Comparison of ENCODE assay signal across 8 mouse cellular contexts in genomic region chr11:100528375-100529165, GRCm38 (mm10). TPM values are rescaled to one million over a fixed set of nuclear protein-coding genes. Genes with fewer than 3 reads are reported as not detected.
DNase-seq lines count a peak whose midpoint lies in the region; ATAC-seq and TF ChIP-seq lines count a peak whose summit lies in the region.

No protein-coding gene starts in this region.

- ATAC-seq in erythroblast, adult 5-6 weeks (replicated peaks; ENCODE audit: low FRiP score, poor library complexity, severe bottlenecking), result no peak
- ATAC-seq in limb, embryonic 14.5 days (ENCODE audit: low FRiP score, low read depth), result no peak
- ATAC-seq in stomach, postnatal 0 days (ENCODE audit: low FRiP score, low TSS enrichment), result no peak; the same call in none of the 2 replicates

- peak overlapping the region; percentile 89 for H3K4me2 ChIP-seq in limb, embryonic 14.5 days (replicated peaks; ENCODE audit: low read depth, low read length, severe bottlenecking)
- peak overlapping the region; percentile 82 for H3K4me2 ChIP-seq in stomach, postnatal 0 days (replicated peaks; ENCODE audit: low read depth)

- H3K27ac ChIP-seq in testis, adult 2 months (ENCODE audit: control insufficient read depth, insufficient read depth, low read depth, low read length), result peak overlapping the region; percentile 83
- peak overlapping the region; percentile 58 for H3K27ac ChIP-seq in limb, embryonic 14.5 days (replicated peaks; ENCODE audit: low read depth, low read length)
- H3K27ac ChIP-seq in stomach, postnatal 0 days (replicated peaks), result peak overlapping the region; percentile 81

- TF ChIP-seq CTCF in testis, adult 2 months (IDR thresholded peaks at IDR 0.05; ENCODE audit: control insufficient read depth, insufficient read depth, insufficient replicate concordance, low read depth, low read length), result no peak
- no peak for TF ChIP-seq CTCF in stomach, postnatal 0 days (IDR thresholded peaks at IDR 0.05; ENCODE audit: low read depth)

- no peak for TF ChIP-seq EP300 in stomach, postnatal 0 days (optimal IDR thresholded peaks at IDR 0.05)

- TF ChIP-seq POLR2A in testis, adult 2 months (IDR thresholded peaks at IDR 0.05; ENCODE audit: control insufficient read depth, low read depth, low read length), result no peak
- TF ChIP-seq POLR2A in limb, embryonic 14.5 days (IDR thresholded peaks at IDR 0.05; ENCODE audit: borderline replicate concordance, extremely low read depth, insufficient read depth, insufficient read length), result no peak

- H3K4me3 ChIP-seq in erythroblast, embryonic 14.5 days (replicated peaks), result peak overlapping the region; percentile 85
- peak overlapping the region; percentile 84 for H3K4me3 ChIP-seq in testis, adult 2 months (ENCODE audit: control insufficient read depth, low read depth, low read length)
- H3K4me3 ChIP-seq in limb, embryonic 14.5 days (replicated peaks; ENCODE audit: low read length), result peak overlapping the region; percentile 83
- H3K4me3 ChIP-seq in stomach, postnatal 0 days (ENCODE audit: low read depth, low read length), result peak overlapping the region; percentile 81

- H3K9ac ChIP-seq in limb, embryonic 14.5 days (ENCODE audit: low read depth, low read length, severe bottlenecking), result peak overlapping the region; percentile 83
- H3K9ac ChIP-seq in stomach, postnatal 0 days (ENCODE audit: low read length), result peak overlapping the region; percentile 54

- no peak for DNase-seq in testis, postnatal 10 days (ENCODE audit: low spot score)
- no peak for DNase-seq in limb, embryonic 14.5 days (ENCODE audit: low spot score)
- no peak for DNase-seq in stomach, postnatal 0 days (ENCODE audit: low spot score)
- no peak for DNase-seq in thymus, adult 18-20 months
- no peak for DNase-seq in layer of hippocampus, adult 9-10 months (ENCODE audit: low spot score)

- peaks cover 43% of the 10 kb centered on the region for H3K4me1 ChIP-seq in erythroblast, embryonic 14.5 days (ENCODE audit: control insufficient read depth)
- peaks cover 18% of the 10 kb centered on the region for H3K4me1 ChIP-seq in testis, adult 2 months (ENCODE audit: control insufficient read depth, insufficient read depth, low read length)
- peaks cover 20% of the 10 kb centered on the region for H3K4me1 ChIP-seq in limb, embryonic 14.5 days (ENCODE audit: control insufficient read depth, insufficient read depth, low read length)
- peaks cover 14% of the 10 kb centered on the region for H3K4me1 ChIP-seq in stomach, postnatal 0 days (replicated peaks; ENCODE audit: control insufficient read depth, insufficient read depth)

- H3K27me3 ChIP-seq in erythroblast, embryonic 14.5 days (ENCODE audit: control insufficient read depth), result no peaks in the 10 kb centered on the region
- H3K27me3 ChIP-seq in testis, adult 2 months (ENCODE audit: control insufficient read depth, insufficient read depth, low read length), result no peaks in the 10 kb centered on the region
- no peaks in the 10 kb centered on the region for H3K27me3 ChIP-seq in limb, embryonic 14.5 days (ENCODE audit: control insufficient read depth, insufficient read depth, low read length)
- no peaks in the 10 kb centered on the region for H3K27me3 ChIP-seq in stomach, postnatal 0 days (ENCODE audit: control insufficient read depth, insufficient read depth, low read length)

- peaks cover 15% of the 10 kb centered on the region for H3K36me3 ChIP-seq in erythroblast, embryonic 14.5 days (ENCODE audit: control insufficient read depth)
- H3K36me3 ChIP-seq in testis, adult 2 months (ENCODE audit: control insufficient read depth, insufficient read depth, low read length), result no peaks in the 10 kb centered on the region
- H3K36me3 ChIP-seq in limb, embryonic 14.5 days (ENCODE audit: control insufficient read depth, insufficient read depth, low read length), result peaks cover 4% of the 10 kb centered on the region; the same call in 1 of the 2 replicates
- H3K36me3 ChIP-seq in stomach, postnatal 0 days (ENCODE audit: control insufficient read depth, insufficient read depth, low read length), result peaks cover 4% of the 10 kb centered on the region; the same call in 1 of the 2 replicates

- H3K9me3 ChIP-seq in erythroblast, embryonic 14.5 days (ENCODE audit: control insufficient read depth, low read length), result peaks cover 3% of the 10 kb centered on the region; the same call in 1 of the 2 replicates
- no peaks in the 10 kb centered on the region for H3K9me3 ChIP-seq in limb, embryonic 14.5 days (ENCODE audit: control insufficient read depth, low read length)
- no peaks in the 10 kb centered on the region for H3K9me3 ChIP-seq in stomach, postnatal 0 days (ENCODE audit: control insufficient read depth, low read length)

- WGBS in limb, embryonic 14.5 days, result 23% methylated on average over 19 of the region's 19 CpGs
- WGBS in stomach, postnatal 0 days, result 23% methylated on average over 19 of the region's 19 CpGs

RNA-seq across cellular contexts. Expression of gene Acly, which starts 0.8 kb away (rescaled TPM):
- 0.46 and 1.1 TPM in 2 replicates for polyA plus RNA-seq in erythroblast, embryonic 14.5 days (2012)
- 29.0 and 34.4 TPM in 2 replicates for total RNA-seq in erythroblast, adult 5-6 weeks (2015; ENCODE audit: low replicate concordance)
- 16.2 and 28.4 TPM in 2 replicates for total RNA-seq in erythroblast, adult 5-6 weeks (2017; ENCODE audit: low replicate concordance)
- polyA plus RNA-seq in testis, adult 2 months (2012; rRNA removed), result 24.7 and 30.4 TPM in 2 replicates
- 108 and 118 TPM in 2 replicates for polyA plus RNA-seq in limb, embryonic 14.5 days (2012; rRNA removed)
- 156 and 159 TPM in 2 replicates for polyA plus RNA-seq in limb, embryonic 14.5 days (2014; fragmentation: Nextera tagmentation; extraction: Ambion mirVana)
- 70.3 and 70.6 TPM in 2 replicates for polyA plus RNA-seq in stomach, postnatal 0 days (2015; fragmentation: Nextera tagmentation; extraction: Ambion mirVana)

RNA-seq across cellular contexts. Expression of gene Ttc25, which starts 16.8 kb away (rescaled TPM):
- 0.01 TPM in 1 of 2 replicates, not detected in the other for polyA plus RNA-seq in erythroblast, embryonic 14.5 days (2012)
- total RNA-seq in erythroblast, adult 5-6 weeks (2015; ENCODE audit: low replicate concordance), result not detected in 2 replicates
- total RNA-seq in erythroblast, adult 5-6 weeks (2017; ENCODE audit: low replicate concordance), result not detected in 2 replicates
- polyA plus RNA-seq in testis, adult 2 months (2012; rRNA removed), result 70.4 and 74.1 TPM in 2 replicates
- 0.42 and 0.55 TPM in 2 replicates for polyA plus RNA-seq in limb, embryonic 14.5 days (2012; rRNA removed)
- 0.14 and 0.40 TPM in 2 replicates for polyA plus RNA-seq in limb, embryonic 14.5 days (2014; fragmentation: Nextera tagmentation; extraction: Ambion mirVana)
- polyA plus RNA-seq in stomach, postnatal 0 days (2015; fragmentation: Nextera tagmentation; extraction: Ambion mirVana), result 0.17 and 0.33 TPM in 2 replicates

RNA-seq across cellular contexts. Expression of gene Cnp, which starts 46.1 kb away (rescaled TPM):
- polyA plus RNA-seq in erythroblast, embryonic 14.5 days (2012), result 0.09 and 0.11 TPM in 2 replicates
- 1.5 and 1.9 TPM in 2 replicates for total RNA-seq in erythroblast, adult 5-6 weeks (2015; ENCODE audit: low replicate concordance)
- 4.3 and 4.5 TPM in 2 replicates for total RNA-seq in erythroblast, adult 5-6 weeks (2017; ENCODE audit: low replicate concordance)
- 3.3 and 3.7 TPM in 2 replicates for polyA plus RNA-seq in testis, adult 2 months (2012; rRNA removed)
- polyA plus RNA-seq in limb, embryonic 14.5 days (2012; rRNA removed), result 15.9 and 17.0 TPM in 2 replicates
- 21.3 and 26.0 TPM in 2 replicates for polyA plus RNA-seq in limb, embryonic 14.5 days (2014; fragmentation: Nextera tagmentation; extraction: Ambion mirVana)
- polyA plus RNA-seq in stomach, postnatal 0 days (2015; fragmentation: Nextera tagmentation; extraction: Ambion mirVana), result 23.5 and 25.7 TPM in 2 replicates

RNA-seq across cellular contexts. Expression of gene Klhl11, which starts 56.0 kb away (rescaled TPM):
- 0.03 and 0.06 TPM in 2 replicates for polyA plus RNA-seq in erythroblast, embryonic 14.5 days (2012)
- total RNA-seq in erythroblast, adult 5-6 weeks (2015; ENCODE audit: low replicate concordance), result 2.3 and 3.7 TPM in 2 replicates
- total RNA-seq in erythroblast, adult 5-6 weeks (2017; ENCODE audit: low replicate concordance), result 5.3 and 7.2 TPM in 2 replicates
- 10.2 and 11.2 TPM in 2 replicates for polyA plus RNA-seq in testis, adult 2 months (2012; rRNA removed)
- polyA plus RNA-seq in limb, embryonic 14.5 days (2012; rRNA removed), result 5.5 and 5.8 TPM in 2 replicates
- polyA plus RNA-seq in limb, embryonic 14.5 days (2014; fragmentation: Nextera tagmentation; extraction: Ambion mirVana), result 11.5 and 12.5 TPM in 2 replicates
- polyA plus RNA-seq in stomach, postnatal 0 days (2015; fragmentation: Nextera tagmentation; extraction: Ambion mirVana), result 2.6 and 3.3 TPM in 2 replicates

Comparison
In these comparisons a context has a peak if more than half of its experiments do, and no peak if none do; other contexts are left out.
1. RNA of gene Acly, which starts 0.8 kb away (polyA plus RNA-seq): 108 to 159 TPM in limb, embryonic 14.5 days, 70.3 to 70.6 TPM in stomach, postnatal 0 days and 24.7 to 30.4 TPM in testis, adult 2 months; 0.46 to 1.1 TPM in erythroblast, embryonic 14.5 days; every median in the first group is over 10 times any median in the second.
2. RNA of gene Ttc25, which starts 16.8 kb away (polyA plus RNA-seq): 70.4 to 74.1 TPM in testis, adult 2 months; 0.14 to 0.55 TPM in limb, embryonic 14.5 days, 0.17 to 0.33 TPM in stomach, postnatal 0 days and 0.01 TPM in erythroblast, embryonic 14.5 days; every median in the first group is over 10 times any median in the second.
3. Peak in every context shown above with its lines, with median percentiles within 50 percentile points of each other: H3K4me3 ChIP-seq and H3K27ac ChIP-seq.